Mouse (Mus musculus) left cerebral cortex, adult 11 months (tissue): ENCODE results near the gene Hs6st3.
A peak's percentile ranks its signal among the peaks of the same experiment; 100 is the strongest.
"Not testable (repeated sequence)": the region's sequence is repeated elsewhere in the genome, so short reads cannot be mapped to it uniquely, and the experiment has no call there.

ENCODE experiments used
- DNase-seq: peaks from one replicate; pipeline ENCODE4 v3.0.0; 2022; ENCODE audit warnings: low spot score

The Hs6st3 gene

GRCm38 (mm10) chr14:119248001-119248607 is 110.0 kb downstream of the Hs6st3 start:
- peak; percentile 26 for DNase-seq

GRCm38 (mm10) chr14:119250353-119250752 is 112.2 kb downstream of the Hs6st3 start:
- DNase-seq, result no peak

- no peak for DNase-seq
These were observed 117.3 kb downstream of the Hs6st3 start for GRCm38 (mm10) chr14:119255396-119255795.

- no peak for DNase-seq
These were observed 118.9 kb downstream of the Hs6st3 start for GRCm38 (mm10) chr14:119257072-119257471.

- no peak for DNase-seq
These were observed 122.2 kb downstream of the Hs6st3 start for GRCm38 (mm10) chr14:119260176-119260962.

- DNase-seq, result no peak
These were observed 128.2 kb downstream of the Hs6st3 start for GRCm38 (mm10) chr14:119266334-119266733.

- DNase-seq, result no peak
These were observed 134.9 kb downstream of the Hs6st3 start for GRCm38 (mm10) chr14:119273088-119273487.

- DNase-seq, result not testable (repeated sequence)
These were observed 140.0 kb downstream of the Hs6st3 start for GRCm38 (mm10) chr14:119278156-119278555.

- no peak for DNase-seq
These were observed 145.8 kb downstream of the Hs6st3 start for GRCm38 (mm10) chr14:119283951-119284350.

- no peak for DNase-seq
These were observed 151.5 kb downstream of the Hs6st3 start for GRCm38 (mm10) chr14:119289668-119290067.

- DNase-seq, result no peak
These were observed 155.9 kb downstream of the Hs6st3 start for GRCm38 (mm10) chr14:119294071-119294470.

GRCm38 (mm10) chr14:119306461-119306860 is 168.3 kb downstream of the Hs6st3 start:
- DNase-seq, result peak; percentile 4

GRCm38 (mm10) chr14:119318379-119318778 is 180.2 kb downstream of the Hs6st3 start:
- no peak for DNase-seq

- peak; percentile 11 for DNase-seq
These were observed 209.1 kb downstream of the Hs6st3 start for GRCm38 (mm10) chr14:119347236-119347635.

GRCm38 (mm10) chr14:119361414-119361813 is 223.3 kb downstream of the Hs6st3 start:
- DNase-seq, result no peak

GRCm38 (mm10) chr14:119367866-119368425 is 229.8 kb downstream of the Hs6st3 start:
- DNase-seq, result no peak

GRCm38 (mm10) chr14:119369274-119369673 is 231.1 kb downstream of the Hs6st3 start:
- DNase-seq, result no peak

- DNase-seq, result no peak
These were observed 231.9 kb downstream of the Hs6st3 start for GRCm38 (mm10) chr14:119370013-119370412.

GRCm38 (mm10) chr14:119379303-119379702 is 241.2 kb downstream of the Hs6st3 start:
- no peak for DNase-seq

GRCm38 (mm10) chr14:119401618-119402017 is 263.5 kb downstream of the Hs6st3 start:
- DNase-seq, result no peak

- no peak for DNase-seq
These were observed 271.4 kb downstream of the Hs6st3 start for GRCm38 (mm10) chr14:119409334-119410050.

GRCm38 (mm10) chr14:119422894-119423293 is 284.8 kb downstream of the Hs6st3 start:
- DNase-seq, result no peak
